Comparison of ENCODE assay signal across 29 mouse cellular contexts in the genomic region with DNA sequence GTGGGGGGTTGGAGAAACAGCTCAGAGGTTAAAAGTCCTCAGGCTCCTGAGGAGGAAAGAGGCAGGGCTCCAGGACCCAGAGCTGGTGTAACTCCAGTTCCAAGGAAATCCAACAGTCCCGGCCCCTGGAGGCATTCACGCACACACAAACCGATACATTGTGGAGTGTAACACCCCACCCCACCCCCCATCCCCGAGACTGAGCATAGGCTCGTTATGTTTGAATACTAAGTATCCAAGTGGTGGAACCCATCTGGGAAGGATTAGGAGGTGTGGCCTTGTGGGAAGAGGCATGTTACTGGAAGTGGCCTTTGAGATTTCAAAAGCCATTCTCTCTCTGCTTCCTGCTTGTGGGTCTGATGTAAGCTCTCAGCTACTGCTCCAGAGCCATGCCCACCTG. TPM values are rescaled to one million over a fixed set of nuclear protein-coding genes. Genes with fewer than 3 reads are reported as not detected.
"Had no signal": no experiment of that assay in that cellular context is flagged by ENCODE, and none has a peak within 500 bp of the region (broad histone marks: within the 10 kb centered on the region; RNA-seq: fewer than 3 reads in every experiment).

No protein-coding gene starts in this region.

- H3K27me3 ChIP-seq: heart, embryonic 13.5 days; heart, embryonic 15.5 days; hindbrain, embryonic 13.5 days; hindbrain, embryonic 15.5 days; kidney, embryonic 15.5 days; limb, embryonic 13.5 days; limb, embryonic 15.5 days; liver, embryonic 12.5 days had no signal

- H3K36me3 ChIP-seq: heart, embryonic 15.5 days; hindbrain, embryonic 15.5 days; kidney, embryonic 15.5 days; limb, embryonic 13.5 days; limb, embryonic 15.5 days; liver, embryonic 12.5 days had no signal

- ATAC-seq: hindbrain, postnatal 0 days; liver, embryonic 12.5 days had no signal

- H3K9ac ChIP-seq: heart, embryonic 13.5 days; heart, embryonic 15.5 days; hindbrain, embryonic 13.5 days; hindbrain, embryonic 15.5 days; kidney, embryonic 15.5 days; limb, embryonic 13.5 days; limb, embryonic 15.5 days; liver, embryonic 12.5 days; liver, embryonic 14.5 days had no signal

- H3K4me3 ChIP-seq: gastrocnemius, adult 2 months; heart, adult 2 months; heart, embryonic 13.5 days; heart, embryonic 15.5 days; hindbrain, embryonic 13.5 days; hindbrain, embryonic 15.5 days; kidney, embryonic 15.5 days; limb, embryonic 13.5 days; limb, embryonic 15.5 days; liver, embryonic 12.5 days had no signal

- H3K9me3 ChIP-seq: heart, embryonic 13.5 days; heart, embryonic 15.5 days; hindbrain, embryonic 13.5 days; hindbrain, embryonic 15.5 days; kidney, embryonic 15.5 days; limb, embryonic 13.5 days; limb, embryonic 15.5 days; liver, embryonic 12.5 days had no signal

- H3K27ac ChIP-seq: gastrocnemius, adult 2 months; heart, adult 2 months; heart, embryonic 13.5 days; heart, embryonic 15.5 days; hindbrain, embryonic 13.5 days; hindbrain, embryonic 15.5 days; hindbrain, postnatal 0 days; kidney, embryonic 15.5 days; kidney, postnatal 0 days; limb, embryonic 13.5 days; limb, embryonic 15.5 days; liver, embryonic 12.5 days; liver, embryonic 14.5 days had no signal

- H3K4me2 ChIP-seq: heart, embryonic 11.5 days; heart, embryonic 13.5 days; heart, embryonic 15.5 days; hindbrain, embryonic 13.5 days; hindbrain, embryonic 15.5 days; kidney, embryonic 15.5 days; limb, embryonic 13.5 days; limb, embryonic 15.5 days; liver, embryonic 12.5 days had no signal

- DNase-seq: gastrocnemius, adult 2 months; gastrocnemius, postnatal 10 days; gastrocnemius, postnatal 36 days; heart, adult 11 months; heart, adult 2 months; heart, postnatal 14 days; heart, postnatal 36 days; kidney, adult 9 months; kidney, postnatal 14 days; kidney, postnatal 36 days; layer of hippocampus, adult 9-11 months; layer of hippocampus, postnatal 36 days; left cerebral cortex, postnatal 4 days had no signal

RNA-seq across cellular contexts. Expression of gene Gm49450, which starts 31.8 kb away (rescaled TPM):
- polyA plus RNA-seq: heart, embryonic 11.5 days; heart, embryonic 13.5 days; heart, embryonic 15.5 days; heart, postnatal 0 days; hindbrain, embryonic 11.5 days; hindbrain, embryonic 13.5 days; hindbrain, embryonic 15.5 days; hindbrain, postnatal 0 days; intestine, embryonic 14.5 days; kidney, embryonic 15.5 days; kidney, postnatal 0 days; limb, embryonic 11.5 days; limb, embryonic 13.5 days; limb, embryonic 15.5 days; liver, embryonic 12.5 days had no signal
